Mouse (Mus musculus): ENCODE results near the gene Ucp1.

DNA sequence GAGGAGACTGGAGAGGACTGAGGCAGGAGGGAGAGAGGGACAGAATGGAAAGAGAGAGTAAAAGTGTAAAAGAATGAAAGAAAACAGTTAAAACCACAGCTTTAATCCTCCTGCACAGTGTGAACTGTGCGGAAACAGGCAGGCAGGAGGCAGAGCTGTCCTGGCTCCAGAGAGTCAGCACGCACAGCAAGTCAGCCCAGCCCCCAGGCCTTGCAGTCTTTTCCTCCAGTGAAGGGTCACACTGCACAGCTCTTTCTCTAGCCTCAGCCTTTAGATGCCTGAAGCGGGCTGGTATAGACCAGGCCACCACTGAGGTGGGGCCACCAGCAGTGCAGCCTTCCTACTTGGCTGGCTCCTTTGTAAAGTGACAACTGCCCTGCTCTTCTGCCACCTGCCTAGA is 30.4 kb downstream of the Ucp1 start:
- TF ChIP-seq CTCF (IDR thresholded peaks at IDR 0.05; ENCODE audit: low read depth) = no peak
- TF ChIP-seq EP300 (IDR thresholded peaks at IDR 0.05; ENCODE audit: low read depth) = no peak

All from liver, embryonic 14.5 days (tissue).